Mouse (Mus musculus) kidney, postnatal 0 days (tissue): ENCODE results near the gene Sh3rf3. TPM values are rescaled to one million over a fixed set of nuclear protein-coding genes. Genes with fewer than 3 reads are reported as not detected.

ENCODE experiments used
- ATAC-seq: fragments of 200-750 bp; cut with Nextera tagmentation; replicated peaks from 2 replicates; pipeline ENCODE4 v1.8.0; 2017; ENCODE audit warnings: low read depth, moderate number of reproducible peaks, moderate TSS enrichment, moderate library complexity; ENCODE audit not compliant: low FRiP score
- DNase-seq: peaks from one replicate; pipeline ENCODE4 v3.0.0-alpha.2; 2016; ENCODE audit warnings: low spot score
- H3K27ac ChIP-seq: fragments of 300-500 bp; sonication (generic); 2 replicates; pipeline ENCODE4 v1.5.1; 2014; ENCODE audit warnings: mild to moderate bottlenecking
- H3K27me3 ChIP-seq: fragments of 300-500 bp; sonication (generic); 2 replicates; pipeline ENCODE4 v1.6.1; 2014; ENCODE audit warnings: low read length, mixed read lengths; ENCODE audit not compliant: insufficient read depth
- H3K36me3 ChIP-seq: fragments of 300-500 bp; sonication (generic); 2 replicates; pipeline ENCODE4 v1.6.1; 2014; ENCODE audit warnings: low read length, mixed read lengths; ENCODE audit not compliant: insufficient read depth
- H3K4me1 ChIP-seq: fragments of 300-500 bp; sonication (generic); replicated peaks from 2 replicates; pipeline ENCODE4 v1.6.1; 2014; ENCODE audit warnings: antibody characterized with exemption, low read length, mixed read lengths; ENCODE audit not compliant: insufficient read depth
- H3K4me2 ChIP-seq: fragments of 300-500 bp; sonication (generic); 2 replicates; pipeline ENCODE4 v1.6.1; 2014; ENCODE audit warnings: mild to moderate bottlenecking, low read length, moderate library complexity, mixed read lengths
- H3K4me3 ChIP-seq: fragments of 300-500 bp; sonication (generic); replicated peaks from 2 replicates; pipeline ENCODE4 v1.5.1; 2014; ENCODE audit warnings: low read depth, low read length
- H3K9ac ChIP-seq: fragments of 300-500 bp; sonication (generic); 2 replicates; pipeline ENCODE4 v1.6.1; 2014; ENCODE audit warnings: low read depth, low read length
- H3K9me3 ChIP-seq: fragments of 300-500 bp; sonication (generic); replicated peaks from 2 replicates; pipeline ENCODE4 v1.6.1; 2016; ENCODE audit warnings: low read length, inconsistent platforms, mixed read lengths
- CTCF ChIP-seq: IDR thresholded peaks from 2 replicates; pipeline ENCODE4 v1.5.1; 2016; ENCODE audit warnings: antibody characterized with exemption, low read depth, mild to moderate bottlenecking, moderate library complexity
- WGBS: fragments of 180-500 bp; shearing (Covaris S2); extraction: QIAGEN DNeasy Blood & Tissue Kit; methylation state at CpG from one replicate; pipeline ENCODE4 v1.1.7; 2014; 5-methylcytosine and 5-hydroxymethylcytosine counted together
- polyA plus RNA-seq: library from polyadenylated mRNA; unstranded; fragments of >200 nt; fragmentation: Nextera tagmentation; extraction: Ambion mirVana; gene quantifications from 2 replicates; pipeline ENCODE4 v1.2.1, GENCODE M21; 2015

Gene Sh3rf3
- polyA plus RNA-seq, 1 experiment from 2014 or later = 0.70 TPM

DNA sequence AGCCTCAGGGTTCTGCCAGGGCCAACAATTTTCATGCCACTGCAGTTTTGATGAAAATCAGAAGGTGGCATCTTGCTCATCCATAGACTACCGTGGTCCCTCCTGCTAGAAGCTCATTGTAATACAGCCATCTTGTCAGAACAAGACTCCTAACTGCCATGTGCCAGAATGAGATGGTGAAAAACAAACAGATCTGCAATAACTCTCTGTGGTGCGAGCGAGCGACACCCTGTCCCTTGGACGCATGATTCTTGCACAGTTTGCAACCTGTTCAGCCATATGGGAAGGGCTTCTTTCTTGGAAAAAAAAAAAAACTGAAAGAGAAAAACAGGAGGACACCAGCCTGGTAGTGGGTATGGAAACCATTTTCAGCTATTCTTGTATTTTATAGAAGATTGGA lies 291.5 kb downstream of the Sh3rf3 start:
- no peaks in the 10 kb centered on the region for H3K36me3 ChIP-seq
- no peaks in the 10 kb centered on the region for H3K4me1 ChIP-seq
- no peak overlapping the region for H3K4me2 ChIP-seq
- no peak overlapping the region for H3K9ac ChIP-seq
- no peak overlapping the region for H3K27ac ChIP-seq
- H3K27me3 ChIP-seq = no peaks in the 10 kb centered on the region
- H3K9me3 ChIP-seq = no peaks in the 10 kb centered on the region
- ATAC-seq = no peak
- H3K4me3 ChIP-seq = no peak overlapping the region
- no peak for TF ChIP-seq CTCF
- no peak for DNase-seq
- 88% methylated on average over 5 of the region's 5 CpGs for WGBS

DNA sequence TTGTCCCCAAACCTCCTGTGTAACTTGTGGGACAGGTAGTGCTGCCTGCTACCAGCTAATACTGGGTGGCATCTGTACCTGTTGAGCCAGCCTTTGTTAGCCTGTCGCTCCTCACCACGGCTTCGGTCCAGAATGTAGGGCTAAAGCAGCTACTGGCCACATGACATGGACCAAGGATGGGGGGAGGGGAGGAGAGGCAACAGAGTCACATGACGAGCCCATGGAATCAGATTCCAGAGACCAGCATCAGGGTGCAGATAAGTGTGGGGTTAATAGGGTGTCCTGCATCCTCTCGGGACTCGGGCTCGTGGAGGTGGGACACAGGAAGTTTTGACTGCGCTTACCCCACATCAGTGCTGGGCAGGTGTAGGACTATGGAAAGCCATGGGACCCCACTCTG lies 292.7 kb downstream of the Sh3rf3 start:
- WGBS = 83% methylated on average over 8 of the region's 8 CpGs
- no peak for ATAC-seq
- no peak overlapping the region for H3K9ac ChIP-seq

DNA sequence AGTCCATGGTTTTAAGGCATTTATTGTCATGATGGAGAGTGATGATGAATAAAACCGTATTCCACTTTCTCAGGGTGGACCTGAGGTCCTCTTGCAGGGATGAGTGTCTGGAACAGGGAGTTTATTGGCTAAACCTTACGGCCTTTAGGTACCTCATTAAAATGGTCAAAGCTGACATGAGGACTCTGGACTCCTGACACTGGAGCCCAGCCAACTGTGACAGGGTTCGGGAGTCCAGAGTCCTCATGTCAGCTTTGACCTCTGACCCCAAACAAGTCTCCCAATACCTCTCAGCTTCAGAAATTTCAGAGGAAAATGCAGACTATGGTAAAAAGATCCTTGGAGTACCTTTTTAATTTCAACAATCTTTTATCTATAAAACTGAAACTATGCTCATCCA lies 293.5 kb downstream of the Sh3rf3 start:
- no peak overlapping the region for H3K9ac ChIP-seq
- ATAC-seq = peak; percentile 58
- no peak overlapping the region for H3K4me2 ChIP-seq
- H3K9me3 ChIP-seq = no peaks in the 10 kb centered on the region
- H3K27me3 ChIP-seq = no peaks in the 10 kb centered on the region
- TF ChIP-seq CTCF = no peak
- DNase-seq = no peak
- H3K36me3 ChIP-seq = no peaks in the 10 kb centered on the region
- no peaks in the 10 kb centered on the region for H3K4me1 ChIP-seq
- no peak overlapping the region for H3K27ac ChIP-seq
- WGBS = 59% methylated on average over 3 of the region's 3 CpGs
- H3K4me3 ChIP-seq = no peak overlapping the region

More for the DNA sequence above, 292.7 kb downstream of the Sh3rf3 start:
- H3K27me3 ChIP-seq = no peaks in the 10 kb centered on the region
- TF ChIP-seq CTCF = no peak
- H3K4me2 ChIP-seq = no peak overlapping the region
- no peak overlapping the region for H3K4me3 ChIP-seq
- no peaks in the 10 kb centered on the region for H3K36me3 ChIP-seq
- H3K27ac ChIP-seq = no peak overlapping the region
- H3K9me3 ChIP-seq = no peaks in the 10 kb centered on the region
- DNase-seq = no peak
- no peaks in the 10 kb centered on the region for H3K4me1 ChIP-seq

DNA sequence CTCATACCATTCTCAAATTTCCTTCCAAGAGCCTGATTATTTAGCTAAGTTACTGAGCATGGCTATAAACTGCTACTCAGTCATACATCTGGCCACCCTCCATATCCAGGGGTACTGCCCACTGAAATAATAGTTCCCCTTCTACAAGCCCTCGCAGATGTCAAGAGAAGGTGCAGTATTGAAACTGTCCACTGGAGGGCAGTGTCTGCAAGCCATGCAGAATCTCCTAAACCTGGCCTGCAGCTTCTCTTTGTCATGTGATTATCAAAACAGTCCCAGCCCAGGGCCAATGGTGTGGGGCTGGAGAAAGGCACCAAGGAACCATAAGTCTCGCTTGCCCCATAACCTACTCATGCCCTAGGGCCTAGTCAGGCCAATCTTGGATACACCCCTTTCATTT lies 295.9 kb downstream of the Sh3rf3 start:
- Histone ChIP-seq H3K27me3 (no peaks in the 10 kb centered on the region), H3K4me3 (no peak overlapping the region), H3K27ac (no peak overlapping the region), H3K4me1 (no peaks in the 10 kb centered on the region), H3K4me2 (no peak overlapping the region), H3K9ac (no peak overlapping the region), H3K9me3 (no peaks in the 10 kb centered on the region), H3K36me3 (no peaks in the 10 kb centered on the region)
- TF ChIP-seq CTCF = peak; percentile 94
- ATAC-seq = peak; percentile 63
- WGBS = 28% methylated on average over 2 of the region's 2 CpGs
- DNase-seq = peak; percentile 76

DNA sequence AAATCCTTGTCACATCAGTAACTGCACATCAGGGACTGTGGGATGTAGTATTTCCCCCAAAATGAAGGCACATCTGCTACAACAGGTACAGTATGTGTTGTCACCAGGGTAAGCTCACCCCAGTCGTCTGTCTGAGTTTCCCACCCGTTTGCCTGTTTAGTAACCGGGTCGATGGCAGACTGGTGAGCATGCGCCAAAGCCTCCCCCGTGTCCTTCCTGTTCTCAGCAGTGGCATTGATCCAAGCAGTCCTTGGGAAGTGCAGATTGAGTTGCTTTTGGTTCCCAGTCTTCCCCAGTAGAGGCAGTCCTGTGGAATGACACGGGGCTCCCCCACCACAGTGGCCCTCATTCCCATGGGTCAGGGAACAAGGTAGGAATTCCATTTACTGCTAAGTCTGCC lies 297.2 kb downstream of the Sh3rf3 start:
- Histone ChIP-seq H3K27me3 (no peaks in the 10 kb centered on the region), H3K27ac (no peak overlapping the region), H3K36me3 (no peaks in the 10 kb centered on the region), H3K4me2 (no peak overlapping the region), H3K9me3 (no peaks in the 10 kb centered on the region), H3K4me1 (no peaks in the 10 kb centered on the region), H3K9ac (no peak overlapping the region), H3K4me3 (no peak overlapping the region)
- ATAC-seq = no peak
- no peak for TF ChIP-seq CTCF
- no peak for DNase-seq
- 87% methylated on average over 7 of the region's 7 CpGs for WGBS

DNA sequence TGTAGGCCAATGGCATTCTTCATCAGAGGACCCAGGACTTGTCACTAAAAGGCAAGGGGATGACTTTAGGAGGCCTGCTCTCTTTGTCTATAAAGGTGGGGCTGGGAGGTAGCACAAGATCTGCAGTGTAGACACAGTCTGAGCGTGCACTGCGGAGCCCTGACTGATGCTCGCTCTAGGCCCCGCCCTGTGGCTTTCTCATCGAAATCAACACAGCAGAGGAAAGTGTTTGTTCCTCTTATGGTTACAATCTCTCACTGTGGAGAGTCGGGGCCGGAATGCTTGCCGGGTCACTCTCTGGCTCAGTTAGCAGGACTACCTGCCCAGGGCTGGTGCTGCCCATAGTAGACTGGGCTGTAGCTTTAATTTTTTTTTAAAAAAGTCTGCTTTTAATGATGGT lies 299.6 kb downstream of the Sh3rf3 start:
- Histone ChIP-seq H3K36me3 (no peaks in the 10 kb centered on the region), H3K9me3 (no peaks in the 10 kb centered on the region), H3K4me3 (no peak overlapping the region), H3K27ac (no peak overlapping the region), H3K4me2 (no peak overlapping the region), H3K27me3 (no peaks in the 10 kb centered on the region), H3K9ac (no peak overlapping the region), H3K4me1 (no peaks in the 10 kb centered on the region)
- 93% methylated on average over 8 of the region's 8 CpGs for WGBS
- DNase-seq = no peak
- ATAC-seq = no peak
- no peak for TF ChIP-seq CTCF

DNA sequence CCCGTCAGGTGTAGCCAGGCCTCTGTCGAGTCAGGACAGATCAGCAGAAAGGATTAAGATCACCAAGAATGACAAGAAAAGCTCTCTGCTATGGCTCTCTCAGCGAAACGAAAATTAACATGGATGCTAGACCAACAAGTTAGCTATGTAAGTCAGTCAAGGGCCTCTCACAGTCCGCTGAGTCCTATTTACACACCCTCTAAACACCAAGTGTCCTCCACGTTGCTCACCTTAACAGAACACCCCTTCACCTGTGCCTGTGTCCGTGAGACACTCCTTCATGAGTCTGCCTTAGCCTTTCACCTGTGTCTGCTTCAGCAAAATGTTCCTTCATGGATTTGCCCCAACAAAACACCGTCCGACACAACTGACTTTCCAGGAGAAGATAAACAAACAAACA lies 300.2 kb downstream of the Sh3rf3 start:
- no peak overlapping the region for H3K4me2 ChIP-seq
- H3K27me3 ChIP-seq = no peaks in the 10 kb centered on the region
- no peak for DNase-seq
- no peak overlapping the region for H3K27ac ChIP-seq
- H3K9me3 ChIP-seq = no peaks in the 10 kb centered on the region
- no peak for TF ChIP-seq CTCF
- no peaks in the 10 kb centered on the region for H3K4me1 ChIP-seq
- H3K4me3 ChIP-seq = no peak overlapping the region
- no peaks in the 10 kb centered on the region for H3K36me3 ChIP-seq
- no peak overlapping the region for H3K9ac ChIP-seq
- 84% methylated on average over 9 of the region's 9 CpGs for WGBS
- no peak for ATAC-seq
